Mouse (Mus musculus) gastrocnemius, postnatal 10 days (tissue): ENCODE measurements at regions not wholly inside any gene's neighbourhood (a gene's known extent, or its start where the extent isn't known, plus 50 kb on each side); places are given as distances from the start of the nearest gene placed in this dataset.

Experiments used
- DNase-seq: peaks from one replicate; pipeline ENCODE4 v3.0.0; 2021; ENCODE audit warnings: mixed read lengths

GRCm38 (mm10) chr15:86566111-86566510 lies 351.9 kb downstream of the Tbc1d22a start:
- DNase-seq = no peak

- DNase-seq = no peak
Measured at GRCm38 (mm10) chr15:86574311-86574710, 360.1 kb downstream of the Tbc1d22a start.

GRCm38 (mm10) chr15:86576666-86577065 lies 362.4 kb downstream of the Tbc1d22a start:
- DNase-seq = no peak

- no peak for DNase-seq
Measured at GRCm38 (mm10) chr15:86578689-86579088, 364.4 kb downstream of the Tbc1d22a start.

GRCm38 (mm10) chr15:86582240-86583090 lies 368.2 kb downstream of the Tbc1d22a start:
- DNase-seq = no peak

GRCm38 (mm10) chr15:86585716-86586115 lies 371.5 kb downstream of the Tbc1d22a start:
- DNase-seq = no peak

GRCm38 (mm10) chr15:86587209-86587608 lies 372.9 kb downstream of the Tbc1d22a start:
- no peak for DNase-seq

GRCm38 (mm10) chr15:86590033-86590432 lies 375.8 kb downstream of the Tbc1d22a start:
- no peak for DNase-seq

- no peak for DNase-seq
Measured at GRCm38 (mm10) chr15:86590896-86591295, 376.6 kb downstream of the Tbc1d22a start.

GRCm38 (mm10) chr15:86593404-86593803 lies 379.1 kb downstream of the Tbc1d22a start:
- no peak for DNase-seq

- no peak for DNase-seq
Measured at GRCm38 (mm10) chr15:86606411-86606810, 392.2 kb downstream of the Tbc1d22a start.

- DNase-seq = no peak
Measured at GRCm38 (mm10) chr15:86609692-86610091, 395.4 kb downstream of the Tbc1d22a start.

GRCm38 (mm10) chr15:86631376-86631775 lies 417.1 kb downstream of the Tbc1d22a start:
- no peak for DNase-seq

GRCm38 (mm10) chr15:86645244-86645643 lies 431.0 kb downstream of the Tbc1d22a start:
- DNase-seq = no peak

- no peak for DNase-seq
Measured at GRCm38 (mm10) chr15:86648131-86648530, 433.9 kb downstream of the Tbc1d22a start.

- no peak for DNase-seq
Measured at GRCm38 (mm10) chr15:86673096-86673520, 458.8 kb downstream of the Tbc1d22a start.

- DNase-seq = no peak
Measured at GRCm38 (mm10) chr15:86677016-86677415, 462.8 kb downstream of the Tbc1d22a start.

GRCm38 (mm10) chr15:86683081-86683480 lies 468.8 kb downstream of the Tbc1d22a start:
- DNase-seq = no peak

- DNase-seq = no peak
Measured at GRCm38 (mm10) chr15:86689694-86690093, 475.4 kb downstream of the Tbc1d22a start.

- DNase-seq = no peak
Measured at GRCm38 (mm10) chr15:86696806-86697205, 482.5 kb downstream of the Tbc1d22a start.

- no peak for DNase-seq
Measured at GRCm38 (mm10) chr15:86710429-86710828, 496.2 kb downstream of the Tbc1d22a start.

- DNase-seq = no peak
Measured at GRCm38 (mm10) chr15:86718376-86718775, 504.1 kb downstream of the Tbc1d22a start.

- no peak for DNase-seq
Measured at GRCm38 (mm10) chr15:86719088-86719487, 504.8 kb downstream of the Tbc1d22a start.

GRCm38 (mm10) chr15:86721131-86721530 lies 506.9 kb downstream of the Tbc1d22a start:
- DNase-seq = no peak
